Mouse (Mus musculus) left cerebral cortex, adult 11 months (tissue): ENCODE results near the gene D430041D05Rik.
A peak's percentile ranks its signal among the peaks of the same experiment; 100 is the strongest.

Source experiments
- DNase-seq: peaks from one replicate; pipeline ENCODE4 v3.0.0; 2022; ENCODE audit warnings: low spot score

The D430041D05Rik gene

GRCm38 (mm10) chr2:104410963-104411545 lies at the start of gene D430041D05Rik:
Gene D430041D05Rik (minus strand): TSS chr2:104411013.
- no peak for DNase-seq

- no peak for DNase-seq
Measured at GRCm38 (mm10) chr2:104460021-104460420, 49.2 kb upstream of the D430041D05Rik start.

GRCm38 (mm10) chr2:104458569-104459332 lies 47.9 kb upstream of the D430041D05Rik start:
- no peak for DNase-seq

GRCm38 (mm10) chr2:104457106-104457505 lies 46.3 kb upstream of the D430041D05Rik start:
- no peak for DNase-seq

- no peak for DNase-seq
Measured at GRCm38 (mm10) chr2:104450685-104451084, 39.9 kb upstream of the D430041D05Rik start.

GRCm38 (mm10) chr2:104449191-104449590 lies 38.4 kb upstream of the D430041D05Rik start:
- DNase-seq = no peak

- no peak for DNase-seq
Measured at GRCm38 (mm10) chr2:104448201-104448600, 37.4 kb upstream of the D430041D05Rik start.

- no peak for DNase-seq
Measured at GRCm38 (mm10) chr2:104446016-104446415, 35.2 kb upstream of the D430041D05Rik start.

GRCm38 (mm10) chr2:104444776-104445175 lies 34.0 kb upstream of the D430041D05Rik start:
- DNase-seq = peak; percentile 47

- DNase-seq = no peak
Measured at GRCm38 (mm10) chr2:104442341-104442740, 31.5 kb upstream of the D430041D05Rik start.

- DNase-seq = no peak
Measured at GRCm38 (mm10) chr2:104436226-104436625, 25.4 kb upstream of the D430041D05Rik start.

GRCm38 (mm10) chr2:104431067-104431466 lies 20.3 kb upstream of the D430041D05Rik start:
- DNase-seq = no peak

- DNase-seq = no peak
Measured at GRCm38 (mm10) chr2:104430566-104430965, 19.8 kb upstream of the D430041D05Rik start.

- no peak for DNase-seq
Measured at GRCm38 (mm10) chr2:104426112-104426511, 15.3 kb upstream of the D430041D05Rik start.

GRCm38 (mm10) chr2:104422230-104422629 lies 11.4 kb upstream of the D430041D05Rik start:
- no peak for DNase-seq

GRCm38 (mm10) chr2:104420805-104421204 lies 10.0 kb upstream of the D430041D05Rik start:
- DNase-seq = no peak

- no peak for DNase-seq
Measured at GRCm38 (mm10) chr2:104419999-104420398, 9.2 kb upstream of the D430041D05Rik start.

- no peak for DNase-seq
Measured at GRCm38 (mm10) chr2:104419411-104419810, 8.6 kb upstream of the D430041D05Rik start.

- DNase-seq = no peak
Measured at GRCm38 (mm10) chr2:104413011-104413410, 2.2 kb upstream of the D430041D05Rik start.

- DNase-seq = no peak
Measured at GRCm38 (mm10) chr2:104412496-104412895, 1.7 kb upstream of the D430041D05Rik start.

- no peak for DNase-seq
Measured at GRCm38 (mm10) chr2:104411806-104412205, 993 bp upstream of the D430041D05Rik start.

GRCm38 (mm10) chr2:104409851-104410821 lies 677 bp downstream of the D430041D05Rik start:
- no peak for DNase-seq
